Mouse (Mus musculus) stomach, postnatal 0 days (tissue): ENCODE results near the gene Cd247. TPM values are rescaled to one million over a fixed set of nuclear protein-coding genes. Genes with fewer than 3 reads are reported as not detected.

Experiments
- ATAC-seq: fragments of 200-750 bp; cut with Nextera tagmentation; 2 replicates; pipeline ENCODE4 v1.8.0; 2017; ENCODE audit not compliant: low FRiP score, low TSS enrichment
- DNase-seq: peaks from one replicate; pipeline ENCODE4 v3.0.0-alpha.2; 2016; ENCODE audit warnings: low spot score
- H3K27ac ChIP-seq: fragments of 300-500 bp; sonication (generic); replicated peaks from 2 replicates; pipeline ENCODE4 v1.5.1; 2014; ENCODE audit warnings: mild to moderate bottlenecking, control low read depth
- H3K27me3 ChIP-seq: fragments of 300-500 bp; sonication (generic); 2 replicates; pipeline ENCODE4 v1.6.1; 2014; ENCODE audit warnings: low read length; ENCODE audit not compliant: control insufficient read depth, insufficient read depth
- H3K36me3 ChIP-seq: fragments of 300-500 bp; sonication (generic); 2 replicates; pipeline ENCODE4 v1.6.1; 2014; ENCODE audit warnings: low read length, mixed read lengths; ENCODE audit not compliant: control insufficient read depth, insufficient read depth
- H3K4me1 ChIP-seq: fragments of 300-500 bp; sonication (generic); replicated peaks from 2 replicates; pipeline ENCODE4 v1.6.1; 2014; ENCODE audit warnings: antibody characterized with exemption; ENCODE audit not compliant: control insufficient read depth, insufficient read depth
- H3K4me2 ChIP-seq: fragments of 300-500 bp; sonication (generic); replicated peaks from 2 replicates; pipeline ENCODE4 v1.6.1; 2014; ENCODE audit warnings: low read depth, mild to moderate bottlenecking, control low read depth, moderate library complexity
- H3K4me3 ChIP-seq: fragments of 300-500 bp; sonication (generic); 2 replicates; pipeline ENCODE4 v1.5.1; 2014; ENCODE audit warnings: low read depth, low read length, control low read depth
- H3K9ac ChIP-seq: fragments of 300-500 bp; sonication (generic); 2 replicates; pipeline ENCODE4 v1.6.1; 2014; ENCODE audit warnings: mild to moderate bottlenecking, low read length, control low read depth, mixed read lengths
- H3K9me3 ChIP-seq: fragments of 300-500 bp; sonication (generic); 2 replicates; pipeline ENCODE4 v1.6.1; 2016; ENCODE audit warnings: low read length; ENCODE audit not compliant: control insufficient read depth
- CTCF ChIP-seq: IDR thresholded peaks from 2 replicates; pipeline ENCODE4 v1.5.1; 2016; ENCODE audit warnings: antibody characterized with exemption, low read depth, mild to moderate bottlenecking, moderate library complexity
- EP300 ChIP-seq: optimal IDR thresholded peaks from 2 replicates; pipeline ENCODE3; 2016; ENCODE audit warnings: antibody characterized with exemption
- WGBS: fragments of 180-500 bp; shearing (Covaris S2); extraction: QIAGEN DNeasy Blood & Tissue Kit; methylation state at CpG from one replicate; pipeline ENCODE4 v1.1.7; 2014; 5-methylcytosine and 5-hydroxymethylcytosine counted together
- polyA plus RNA-seq: library from polyadenylated mRNA; unstranded; fragments of >200 nt; fragmentation: Nextera tagmentation; extraction: Ambion mirVana; gene quantifications from 2 replicates; pipeline ENCODE4 v1.2.1, GENCODE M21; 2015

Gene Cd247
- polyA plus RNA-seq, 1 experiment from 2014 or later = 0.24 TPM

DNA sequence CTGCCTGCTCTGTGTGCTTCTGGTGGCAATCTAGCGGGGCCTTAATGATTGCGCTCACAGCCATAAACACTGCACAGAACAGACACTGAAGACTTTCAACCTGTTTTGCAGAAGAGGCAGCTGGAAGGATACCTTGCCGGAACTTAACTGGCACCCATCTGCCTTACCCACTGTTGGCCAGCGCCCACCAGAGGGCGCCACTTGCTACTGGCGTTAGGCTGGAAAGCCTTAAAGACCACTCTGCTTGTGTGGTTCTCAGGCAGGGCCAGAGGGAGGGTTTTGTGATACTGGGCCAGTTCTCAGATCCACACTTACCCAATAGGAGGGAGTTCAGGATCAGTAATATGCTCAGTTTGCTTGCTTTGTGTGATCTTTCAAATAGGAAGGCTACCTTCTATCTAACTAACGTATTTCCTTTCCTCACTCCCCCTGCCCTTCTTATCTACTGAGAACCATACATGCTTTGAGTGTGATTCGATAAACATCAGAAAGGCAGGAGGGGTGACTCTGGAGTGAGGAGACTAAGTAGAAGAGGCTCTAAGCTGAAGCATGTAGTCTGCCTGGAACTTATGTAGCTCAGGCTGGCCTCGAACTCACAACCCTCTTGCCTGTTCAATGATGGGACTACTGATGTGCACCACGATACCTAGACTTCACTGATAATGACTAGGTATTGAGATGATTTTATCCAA, 65.4 kb downstream of the Cd247 start:
- WGBS = 61% methylated on average over 10 of the region's 10 CpGs
- no peak overlapping the region for H3K27ac ChIP-seq
- TF ChIP-seq CTCF = peak; percentile 91
- no peak for TF ChIP-seq EP300
- ATAC-seq = no peak
- no peaks in the 10 kb centered on the region for H3K36me3 ChIP-seq
- peak; percentile 70 for DNase-seq
- H3K4me1 ChIP-seq = no peaks in the 10 kb centered on the region
- H3K9ac ChIP-seq = no peak overlapping the region
- H3K27me3 ChIP-seq = no peaks in the 10 kb centered on the region
- no peaks in the 10 kb centered on the region for H3K9me3 ChIP-seq
- no peak overlapping the region for H3K4me3 ChIP-seq
- H3K4me2 ChIP-seq = no peak overlapping the region

DNA sequence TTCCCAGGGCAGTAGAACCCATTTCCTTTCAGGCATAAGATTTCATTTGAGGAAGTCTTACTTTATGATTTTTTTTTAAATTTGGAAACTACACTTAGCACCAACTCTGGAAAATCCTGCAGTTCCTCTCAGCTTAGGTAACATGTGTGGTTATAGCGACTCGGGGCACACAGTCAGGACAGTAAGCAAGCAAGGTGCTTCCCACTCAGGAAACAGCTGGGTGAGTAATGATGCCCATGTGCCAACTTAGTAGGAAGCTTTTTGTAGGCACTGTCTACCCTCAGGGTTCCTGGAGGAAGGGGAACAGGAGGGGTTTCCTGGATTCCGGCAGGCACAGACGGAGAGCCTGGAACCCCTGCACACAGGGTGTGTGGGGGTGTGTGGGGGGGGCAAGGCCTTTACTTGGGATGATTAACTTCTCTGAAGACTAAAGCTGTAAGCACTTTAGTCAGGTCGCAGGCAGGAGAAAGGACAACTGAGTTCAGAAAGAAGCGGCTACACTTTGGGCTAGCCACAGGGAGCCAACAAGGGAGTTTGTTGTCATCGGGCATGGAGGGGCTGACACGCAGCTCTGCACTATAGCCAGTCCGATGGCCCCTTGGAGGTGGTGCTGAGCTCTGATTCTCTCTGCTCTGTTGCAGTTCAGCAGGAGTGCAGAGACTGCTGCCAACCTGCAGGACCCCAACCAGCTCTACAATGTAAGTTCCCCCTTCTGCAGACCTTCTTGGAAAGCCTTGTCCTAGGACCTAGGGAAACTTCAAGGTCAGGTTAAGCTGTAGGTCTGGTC, 67.5 kb downstream of the Cd247 start:
- H3K4me3 ChIP-seq = no peak overlapping the region
- ATAC-seq (no peak), DNase-seq (peak; percentile 8)
- H3K27me3 ChIP-seq = no peaks in the 10 kb centered on the region
- H3K36me3 ChIP-seq = no peaks in the 10 kb centered on the region
- no peaks in the 10 kb centered on the region for H3K4me1 ChIP-seq
- H3K9me3 ChIP-seq = no peaks in the 10 kb centered on the region
- H3K9ac ChIP-seq = no peak overlapping the region
- 73% methylated on average over 9 of the region's 9 CpGs for WGBS
- H3K27ac ChIP-seq = no peak overlapping the region
- no peak for TF ChIP-seq CTCF
- TF ChIP-seq EP300 = no peak
- H3K4me2 ChIP-seq = no peak overlapping the region

DNA sequence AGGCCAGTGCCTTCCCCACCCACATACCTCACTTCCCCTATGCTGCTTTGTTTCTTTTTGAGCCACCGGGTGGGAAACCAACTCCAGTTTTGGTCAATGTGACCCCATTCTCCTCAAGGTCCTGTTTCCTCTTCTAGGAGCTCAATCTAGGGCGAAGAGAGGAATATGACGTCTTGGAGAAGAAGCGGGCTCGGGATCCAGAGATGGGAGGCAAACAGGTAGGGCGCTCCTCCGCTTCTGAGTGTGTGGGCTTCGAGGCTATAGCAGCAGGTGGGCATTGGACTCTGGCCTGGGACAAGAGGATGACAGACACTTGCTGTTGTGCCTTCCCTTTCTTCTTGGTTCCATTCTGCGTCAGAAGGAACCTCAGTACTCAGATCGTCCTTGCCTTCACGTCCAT, 68.8 kb downstream of the Cd247 start:
- no peak for ATAC-seq

DNA sequence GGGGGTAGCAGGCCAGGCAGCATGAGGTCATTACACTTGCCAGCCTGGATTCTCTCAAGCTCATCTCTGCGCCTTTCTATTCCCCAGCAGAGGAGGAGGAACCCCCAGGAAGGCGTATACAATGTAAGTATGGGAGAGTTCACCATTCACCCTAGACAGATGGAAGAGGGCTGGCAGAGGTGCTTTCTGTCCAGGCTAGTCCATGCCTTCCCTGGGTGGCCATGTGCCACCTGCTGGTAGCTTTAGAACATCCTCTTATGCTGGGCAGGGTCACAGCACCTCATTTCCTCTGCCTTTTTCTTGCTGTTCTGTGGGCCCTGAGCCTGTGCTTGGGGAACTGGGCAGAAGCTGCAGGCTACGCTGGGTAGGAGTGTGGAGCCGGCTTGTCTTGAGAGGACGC, 69.9 kb downstream of the Cd247 start:
- H3K4me2 ChIP-seq = no peak overlapping the region
- ATAC-seq (no peak), DNase-seq (peak; percentile 24)
- WGBS = 91% methylated on average over 5 of the region's 5 CpGs
- no peak overlapping the region for H3K9ac ChIP-seq
- no peaks in the 10 kb centered on the region for H3K27me3 ChIP-seq
- H3K27ac ChIP-seq = no peak overlapping the region
- no peaks in the 10 kb centered on the region for H3K9me3 ChIP-seq
- H3K4me1 ChIP-seq = no peaks in the 10 kb centered on the region
- TF ChIP-seq CTCF (peak; percentile 64), EP300 (no peak)
- no peaks in the 10 kb centered on the region for H3K36me3 ChIP-seq
- no peak overlapping the region for H3K4me3 ChIP-seq

More for the DNA sequence above, 68.8 kb downstream of the Cd247 start:
- no peak for TF ChIP-seq CTCF
- no peak for TF ChIP-seq EP300
- no peak for DNase-seq
- H3K9ac ChIP-seq = no peak overlapping the region
- H3K9me3 ChIP-seq = no peaks in the 10 kb centered on the region
- no peaks in the 10 kb centered on the region for H3K27me3 ChIP-seq
- no peaks in the 10 kb centered on the region for H3K4me1 ChIP-seq
- H3K27ac ChIP-seq = no peak overlapping the region
- no peaks in the 10 kb centered on the region for H3K36me3 ChIP-seq
- WGBS = 93% methylated on average over 10 of the region's 11 CpGs
- no peak overlapping the region for H3K4me2 ChIP-seq
- H3K4me3 ChIP-seq = no peak overlapping the region

DNA sequence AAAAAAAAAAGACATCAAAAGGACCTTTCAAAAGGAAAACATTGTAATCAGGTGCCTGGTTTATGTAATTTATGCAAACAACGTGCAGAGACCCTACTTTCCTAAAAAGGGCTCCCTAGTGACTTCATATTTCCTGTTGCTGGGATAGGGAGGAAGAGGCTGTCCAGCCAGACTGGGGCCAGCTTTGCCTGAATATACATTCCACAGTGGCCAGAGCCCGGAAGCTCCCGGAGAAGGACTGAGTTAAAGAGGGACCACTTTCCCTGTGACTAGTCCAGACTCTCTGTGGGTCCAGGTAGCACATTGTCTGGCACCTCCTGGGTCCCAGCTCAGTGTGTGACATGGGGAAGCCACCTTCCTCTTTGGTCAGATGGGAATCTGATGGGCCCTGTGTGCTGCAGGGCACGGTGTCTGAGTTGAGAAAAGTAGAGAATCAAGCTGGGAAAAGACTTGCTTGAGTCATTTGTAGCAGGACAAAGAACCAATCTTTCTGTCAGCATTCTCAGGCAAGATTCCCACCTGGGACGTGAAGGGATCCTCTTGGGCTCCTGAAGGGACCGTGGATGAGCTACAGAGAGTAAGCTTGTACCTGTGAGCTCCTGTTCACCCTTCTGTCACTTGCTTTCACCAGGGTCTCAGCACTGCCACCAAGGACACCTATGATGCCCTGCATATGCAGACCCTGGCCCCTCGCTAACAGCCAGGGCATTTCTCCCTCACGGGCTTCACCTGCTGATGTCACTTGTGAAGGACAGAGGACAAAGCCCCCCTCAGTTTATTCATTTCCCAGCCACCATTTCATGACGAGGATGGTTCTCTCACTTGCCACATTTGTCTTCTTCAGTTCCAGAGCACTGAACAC, 72.1 kb downstream of the Cd247 start:
- DNase-seq (no peak), ATAC-seq (0 out of 2 replicates have a peak, but pooled peaks have one; percentile 47)
- no peaks in the 10 kb centered on the region for H3K9me3 ChIP-seq
- no peak overlapping the region for H3K9ac ChIP-seq
- no peaks in the 10 kb centered on the region for H3K36me3 ChIP-seq
- WGBS = 64% methylated on average over 9 of the region's 9 CpGs
- no peaks in the 10 kb centered on the region for H3K27me3 ChIP-seq
- no peak overlapping the region for H3K27ac ChIP-seq
- H3K4me1 ChIP-seq = no peaks in the 10 kb centered on the region
- H3K4me3 ChIP-seq = no peak overlapping the region
- no peak overlapping the region for H3K4me2 ChIP-seq
- TF ChIP-seq EP300 (no peak), CTCF (no peak)
